Mouse (Mus musculus) E14TG2a.4 (cell line): ENCODE results near the gene Pacrg.

ENCODE experiments used
- CTCF ChIP-seq: conservative IDR thresholded peaks from 2 replicates; pipeline ENCODE4 v1.5.1; 2014; ENCODE audit warnings: low read length
- NANOG ChIP-seq: IDR thresholded peaks from 2 replicates; pipeline ENCODE4 v1.6.1; 2014; ENCODE audit warnings: borderline replicate concordance, low read length, mixed read lengths
- POU5F1 ChIP-seq: IDR thresholded peaks from 2 replicates; pipeline ENCODE4 v1.6.1; 2014; ENCODE audit warnings: low read length, borderline replicate concordance

DNA sequence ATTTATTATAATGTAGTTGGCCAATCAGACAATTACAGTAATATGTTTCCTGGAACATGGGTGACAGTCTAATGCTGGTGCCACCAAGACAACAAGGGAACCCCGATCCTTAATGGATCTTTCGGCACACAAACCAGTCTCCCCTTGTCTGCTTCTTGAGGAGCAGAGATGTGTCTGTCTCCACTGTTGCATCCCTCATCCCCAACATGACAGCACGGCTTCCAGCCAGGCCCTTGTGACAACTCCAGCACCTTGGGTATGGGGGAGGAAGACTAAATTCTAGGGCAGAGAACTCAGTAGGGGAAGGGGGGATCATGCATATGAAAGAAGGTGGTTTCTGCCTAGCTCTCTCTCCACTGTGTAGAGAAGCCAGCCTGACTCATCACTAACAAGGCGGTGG is 242.4 kb downstream of the Pacrg start:
- TF ChIP-seq CTCF (no peak), POU5F1 (no peak), NANOG (no peak)
